Mouse (Mus musculus) heart, postnatal 10 days (tissue): Measurements from ENCODE around the gene Pgd. TPM values are rescaled to one million over a fixed set of nuclear protein-coding genes. Genes with fewer than 3 reads are reported as not detected.
"Not testable (repeated sequence)": the region's sequence is repeated elsewhere in the genome, so short reads cannot be mapped to it uniquely, and the experiment has no call there.

ENCODE experiments used
- DNase-seq, 2 experiments: peaks; one replicate each; pipeline ENCODE4 v3.0.0; 2021
- intact Hi-C: fragments of 180-260 bp; cut with DNase I; formaldehyde crosslinking; loops from one replicate; pipeline ENCODE4 v1.15.1; 2025
- total RNA-seq, 2 experiments: library from RNA; stranded (reverse); gene quantifications; 2 replicates each; pipeline ENCODE4 v1.2.3; 2021

The Pgd gene
- total RNA-seq, 2 experiments from 2014 or later = 52.7 to 57.4 TPM

GRCm38 (mm10) chr4:149136982-149137770 is 29.4 kb downstream of the Pgd start, which contains the start of gene Cenps:
Gene Cenps (minus strand): TSS chr4:149137629.
- intact Hi-C loops = loop anchor here (1.0 kb wide), 1 partner anchor 61 kb away; no protein-coding TSS in a partner anchor
- peak; percentile 91 to 95 for DNase-seq

- DNase-seq = no peak
- intact Hi-C loops = no loop called here
Measured at GRCm38 (mm10) chr4:149136116-149136850, 30.3 kb downstream of the Pgd start.

GRCm38 (mm10) chr4:149133395-149133794 is 33.2 kb downstream of the Pgd start:
- intact Hi-C loops = no loop called here
- no peak for DNase-seq

GRCm38 (mm10) chr4:149131789-149132565 is 34.6 kb downstream of the Pgd start:
- DNase-seq = no peak
- intact Hi-C loops = no loop called here

GRCm38 (mm10) chr4:149131021-149131752 is 35.4 kb downstream of the Pgd start:
- DNase-seq = no peak
- intact Hi-C loops = no loop called here

GRCm38 (mm10) chr4:149128467-149128866 is 38.1 kb downstream of the Pgd start:
- intact Hi-C loops = no loop called here
- DNase-seq = no peak

- intact Hi-C loops = no loop called here
- DNase-seq = no peak
Measured at GRCm38 (mm10) chr4:149126663-149127062, 39.9 kb downstream of the Pgd start, which contains the start of gene Cort. Gene Cort (minus strand): TSS chr4:149126763.

- intact Hi-C loops = no loop called here
- no peak for DNase-seq
Measured at GRCm38 (mm10) chr4:149126115-149126509, 40.5 kb downstream of the Pgd start.

GRCm38 (mm10) chr4:149125341-149126114 is 41.0 kb downstream of the Pgd start:
- no peak for DNase-seq
- intact Hi-C loops = no loop called here

- intact Hi-C loops = no loop called here
- DNase-seq = no peak
Measured at GRCm38 (mm10) chr4:149123432-149123831, 43.1 kb downstream of the Pgd start.

GRCm38 (mm10) chr4:149119978-149120562 is 46.5 kb downstream of the Pgd start:
- intact Hi-C loops, DNase-seq: not testable (repeated sequence)

GRCm38 (mm10) chr4:149103875-149104561 is 62.6 kb downstream of the Pgd start, which contains the start of gene Dffa:
Gene Dffa (plus strand): TSS chr4:149104146.
- intact Hi-C loops = loop anchor here (5.0 kb wide), 1 partner anchor 983 kb away; the partner anchor contains the start of gene Gpr157
- peak; percentile 96 for DNase-seq

GRCm38 (mm10) chr4:149101456-149101855 is 65.1 kb downstream of the Pgd start:
- no peak for DNase-seq
- intact Hi-C loops = loop anchor here (5.0 kb wide), 1 partner anchor 986 kb away; the partner anchor contains the start of gene Gpr157

GRCm38 (mm10) chr4:149100449-149100848 is 66.1 kb downstream of the Pgd start:
- DNase-seq = not testable (repeated sequence)
- intact Hi-C loops = loop anchor here (5.0 kb wide), 1 partner anchor 987 kb away; the partner anchor contains the start of gene Gpr157
